Mouse (Mus musculus) lung, embryonic 16.5 days (tissue): Measurements from ENCODE around the gene Sec24d. TPM values are rescaled to one million over a fixed set of nuclear protein-coding genes. Genes with fewer than 3 reads are reported as not detected.
"Not testable (repeated sequence)": the region's sequence is repeated elsewhere in the genome, so short reads cannot be mapped to it uniquely, and the experiment has no call there.

ENCODE experiments used
- ATAC-seq: fragments of 200-750 bp; cut with Nextera tagmentation; 2 replicates; pipeline ENCODE4 v1.8.0; 2017; ENCODE audit warnings: low read depth, mild to moderate bottlenecking, moderate library complexity
- H3K27ac ChIP-seq: fragments of 300-500 bp; sonication (generic); 2 replicates; pipeline ENCODE4 v1.5.1; 2014; ENCODE audit warnings: mild to moderate bottlenecking, control low read depth, low read length
- H3K27me3 ChIP-seq: fragments of 300-500 bp; sonication (generic); 2 replicates; pipeline ENCODE4 v1.6.1; 2014; ENCODE audit warnings: low read depth, low read length, mixed read lengths; ENCODE audit not compliant: control insufficient read depth, insufficient read depth
- H3K36me3 ChIP-seq: fragments of 300-500 bp; sonication (generic); 2 replicates; pipeline ENCODE4 v1.6.1; 2014; ENCODE audit warnings: low read length; ENCODE audit not compliant: control insufficient read depth, insufficient read depth
- H3K4me1 ChIP-seq: fragments of 300-500 bp; sonication (generic); replicated peaks from 2 replicates; pipeline ENCODE4 v1.6.1; 2014; ENCODE audit warnings: low read length, mixed read lengths; ENCODE audit not compliant: control insufficient read depth, insufficient read depth
- H3K4me2 ChIP-seq: fragments of 300-500 bp; sonication (generic); 2 replicates; pipeline ENCODE4 v1.6.1; 2014; ENCODE audit warnings: low read depth, low read length, control low read depth
- H3K4me3 ChIP-seq: fragments of 300-500 bp; sonication (generic); 2 replicates; pipeline ENCODE4 v1.5.1; 2014; ENCODE audit warnings: mild to moderate bottlenecking, low read length, control low read depth
- H3K9ac ChIP-seq: fragments of 300-500 bp; sonication (generic); 2 replicates; pipeline ENCODE4 v1.6.1; 2014; ENCODE audit warnings: low read length, control low read depth
- H3K9me3 ChIP-seq: fragments of 300-500 bp; sonication (generic); 2 replicates; pipeline ENCODE4 v1.6.1; 2016; ENCODE audit warnings: low read length; ENCODE audit not compliant: control insufficient read depth
- WGBS: fragments of 180-500 bp; shearing (Covaris S2); extraction: QIAGEN DNeasy Blood & Tissue Kit; methylation state at CpG from one replicate; pipeline ENCODE4 v1.1.7; 2014; 5-methylcytosine and 5-hydroxymethylcytosine counted together
- polyA plus RNA-seq: library from polyadenylated mRNA; unstranded; fragments of >200 nt; fragmentation: Nextera tagmentation; extraction: Ambion mirVana; gene quantifications from 2 replicates; pipeline ENCODE4 v1.2.1, GENCODE M21; 2015

Gene Sec24d
- polyA plus RNA-seq, 1 experiment from 2014 or later, result 73.7 TPM

GRCm38 (mm10) chr3:123366820-123367219 is 99.6 kb downstream of the Sec24d start:
- not testable (repeated sequence) for H3K27me3 ChIP-seq, H3K9me3 ChIP-seq, H3K4me2 ChIP-seq, H3K4me3 ChIP-seq, H3K27ac ChIP-seq, H3K9ac ChIP-seq, ATAC-seq, H3K4me1 ChIP-seq
- peaks cover 23% of the 10 kb centered on the region for H3K36me3 ChIP-seq
- 62% methylated on average over 2 of the region's 2 CpGs for WGBS

DNA sequence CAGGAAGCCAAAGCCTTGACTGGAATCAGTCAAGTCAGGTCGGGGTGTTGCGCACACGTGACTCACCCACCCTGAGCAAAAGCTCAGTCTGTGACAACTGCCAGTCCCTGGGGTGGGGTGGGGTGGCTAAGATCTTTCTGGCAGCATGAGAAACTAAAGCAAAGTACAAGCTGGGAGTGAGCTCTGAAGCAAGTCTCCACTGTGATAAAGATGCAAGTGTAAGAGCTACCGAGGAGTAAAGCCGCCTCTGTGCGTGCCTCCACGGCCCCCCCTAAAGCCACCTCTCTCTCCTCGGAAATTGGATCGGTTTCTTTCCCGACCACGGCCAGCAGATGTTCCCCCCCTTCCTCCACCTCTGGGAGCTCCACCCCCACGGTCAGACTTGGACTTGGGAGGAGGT is 101.9 kb downstream of the Sec24d start:
- ATAC-seq, result no peak
- H3K9me3 ChIP-seq, result no peaks in the 10 kb centered on the region
- H3K27ac ChIP-seq, result no peak overlapping the region
- no peak overlapping the region for H3K4me2 ChIP-seq
- WGBS, result 77% methylated on average over 12 of the region's 12 CpGs
- H3K4me3 ChIP-seq, result no peak overlapping the region
- peaks cover 19% of the 10 kb centered on the region for H3K36me3 ChIP-seq
- H3K27me3 ChIP-seq, result no peaks in the 10 kb centered on the region
- H3K9ac ChIP-seq, result no peak overlapping the region
- no peaks in the 10 kb centered on the region for H3K4me1 ChIP-seq

- Histone ChIP-seq H3K36me3 (peaks cover 13% of the 10 kb centered on the region), H3K27me3 (no peaks in the 10 kb centered on the region), H3K4me3 (no peak overlapping the region), H3K4me1 (no peaks in the 10 kb centered on the region), H3K27ac (no peak overlapping the region), H3K9me3 (no peaks in the 10 kb centered on the region), H3K4me2 (no peak overlapping the region), H3K9ac (no peak overlapping the region)
- ATAC-seq, result no peak
- WGBS, result 89% methylated on average over 5 of the region's 5 CpGs
Measured at GRCm38 (mm10) chr3:123370927-123371326, 103.7 kb downstream of the Sec24d start.

GRCm38 (mm10) chr3:123371766-123372535 is 104.7 kb downstream of the Sec24d start:
- Histone ChIP-seq H3K9me3 (no peaks in the 10 kb centered on the region), H3K27ac (no peak overlapping the region), H3K36me3 (peaks cover 12% of the 10 kb centered on the region), H3K4me1 (no peaks in the 10 kb centered on the region), H3K27me3 (no peaks in the 10 kb centered on the region), H3K9ac (no peak overlapping the region), H3K4me2 (no peak overlapping the region), H3K4me3 (no peak overlapping the region)
- ATAC-seq, result peak; percentile 60
- WGBS, result 28% methylated on average over 11 of the region's 11 CpGs

DNA sequence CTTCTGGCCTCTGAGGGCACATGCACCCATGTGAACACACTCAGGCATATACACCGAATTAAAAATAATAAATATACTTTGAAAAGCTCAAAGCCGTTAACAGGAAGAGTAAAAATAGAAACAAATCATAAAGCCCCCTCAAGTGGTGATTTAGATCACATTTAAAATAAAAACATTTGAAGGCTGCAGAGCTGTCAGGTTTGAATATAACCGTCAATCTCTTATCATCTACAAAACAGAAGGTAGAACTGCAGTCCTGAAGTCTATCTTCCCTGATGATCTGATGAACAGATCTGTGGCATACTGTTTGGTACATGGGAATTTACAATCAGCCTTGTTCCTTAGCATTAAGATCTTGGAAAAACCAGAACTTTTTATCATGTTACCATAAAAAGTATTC is 109.3 kb downstream of the Sec24d start:
- 89% methylated on average over 3 of the region's 3 CpGs for WGBS
- H3K9me3 ChIP-seq, result no peaks in the 10 kb centered on the region
- H3K27me3 ChIP-seq, result no peaks in the 10 kb centered on the region
- no peak overlapping the region for H3K27ac ChIP-seq
- H3K9ac ChIP-seq, result no peak overlapping the region
- no peak overlapping the region for H3K4me3 ChIP-seq
- no peak for ATAC-seq
- no peaks in the 10 kb centered on the region for H3K4me1 ChIP-seq
- H3K4me2 ChIP-seq, result no peak overlapping the region
- peaks cover 4% of the 10 kb centered on the region; the same call in 1 of the 2 replicates for H3K36me3 ChIP-seq

DNA sequence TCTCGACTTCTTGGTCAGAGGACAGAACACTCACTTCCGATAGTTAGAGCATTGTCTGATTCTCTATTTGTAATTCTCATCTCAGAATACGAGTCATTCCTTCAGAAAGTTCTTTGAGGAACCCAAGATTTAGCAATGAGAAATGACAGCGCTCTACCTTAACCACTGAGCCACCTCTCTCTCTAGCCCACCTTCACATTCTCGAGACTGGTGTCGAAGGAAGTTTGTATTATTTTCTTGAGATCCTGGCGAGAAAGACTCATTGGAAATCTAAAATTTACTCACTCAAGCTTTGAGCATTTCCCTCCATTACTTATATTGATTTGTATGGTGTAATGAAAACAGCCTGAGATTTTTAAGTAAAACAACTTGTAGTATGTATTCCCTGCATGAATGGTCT is 117.2 kb downstream of the Sec24d start:
- H3K4me2 ChIP-seq, result peak overlapping the region; percentile 67
- no peak overlapping the region for H3K27ac ChIP-seq
- H3K4me3 ChIP-seq, result no peak overlapping the region
- H3K9ac ChIP-seq, result no peak overlapping the region; the same call in 1 of the 2 replicates
- H3K9me3 ChIP-seq, result no peaks in the 10 kb centered on the region
- no peaks in the 10 kb centered on the region for H3K27me3 ChIP-seq
- 87% methylated on average over 7 of the region's 7 CpGs for WGBS
- H3K36me3 ChIP-seq, result peaks cover 2% of the 10 kb centered on the region; the same call in 1 of the 2 replicates
- peaks cover 7% of the 10 kb centered on the region; the same call in 1 of the 2 replicates for H3K4me1 ChIP-seq
- ATAC-seq, result no peak

- WGBS, result 4% methylated on average over 6 of the region's 6 CpGs
- peak overlapping the region; percentile 79 for H3K4me3 ChIP-seq
- peaks cover 7% of the 10 kb centered on the region; the same call in 1 of the 2 replicates for H3K4me1 ChIP-seq
- H3K4me2 ChIP-seq, result peak overlapping the region; percentile 67
- H3K9ac ChIP-seq, result peak overlapping the region; percentile 77
- H3K9me3 ChIP-seq, result no peaks in the 10 kb centered on the region
- H3K27ac ChIP-seq, result peak overlapping the region; percentile 94
- H3K36me3 ChIP-seq, result peaks cover 2% of the 10 kb centered on the region; the same call in 1 of the 2 replicates
- no peaks in the 10 kb centered on the region for H3K27me3 ChIP-seq
- no peak for ATAC-seq
Measured at GRCm38 (mm10) chr3:123385118-123385485, 117.8 kb downstream of the Sec24d start.

GRCm38 (mm10) chr3:123385486-123386156 is 118.4 kb downstream of the Sec24d start, which contains the start of gene Mettl14:
Gene Mettl14 (minus strand): TSS chr3:123386108.
- Histone ChIP-seq H3K4me1 (peaks cover 7% of the 10 kb centered on the region; the same call in 1 of the 2 replicates), H3K4me2 (peak within 1 kb of the TSS; percentile 67), H3K9ac (peak within 1 kb of the TSS; percentile 77), H3K4me3 (peak within 1 kb of the TSS; percentile 79), H3K36me3 (peaks cover under 1% of the 10 kb centered on the region; the same call in 1 of the 2 replicates), H3K9me3 (no peaks in the 10 kb centered on the region), H3K27ac (peak within 1 kb of the TSS; percentile 94), H3K27me3 (no peaks in the 10 kb centered on the region)
- ATAC-seq, result peak; percentile 100
- WGBS, result under 1% methylated on average over 41 of the region's 41 CpGs

DNA sequence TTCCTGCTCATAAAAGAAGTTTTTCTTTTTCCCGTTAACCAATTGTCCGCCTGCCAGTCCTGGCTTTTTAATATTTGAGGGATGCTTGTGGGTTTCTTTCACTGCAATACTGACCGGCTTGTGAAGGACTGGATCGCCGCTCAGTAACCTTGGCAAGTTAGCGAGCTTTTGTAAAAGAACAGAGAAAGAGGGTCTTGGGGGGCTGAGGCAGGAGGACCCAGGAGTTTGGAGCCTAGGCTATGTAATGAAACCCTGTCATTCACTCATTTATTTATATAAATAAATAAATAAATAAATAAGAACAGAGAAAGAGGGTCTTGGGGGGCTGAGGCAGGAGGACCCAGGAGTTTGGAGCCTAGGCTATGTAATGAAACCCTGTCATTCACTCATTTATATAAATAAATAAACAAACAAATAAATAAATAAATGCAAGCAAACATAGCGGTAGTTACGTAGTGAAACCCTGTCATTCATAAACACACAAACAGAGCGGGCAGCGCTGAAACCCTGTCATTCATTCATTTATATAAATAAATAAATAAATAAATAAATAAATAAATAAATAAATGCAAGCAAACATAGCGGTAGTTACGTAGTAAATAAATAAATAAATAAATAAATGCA is 119.0 kb downstream of the Sec24d start:
- Histone ChIP-seq H3K4me2 (peak overlapping the region; percentile 62), H3K4me3 (peak overlapping the region; percentile 79), H3K9ac (peak overlapping the region; percentile 63), H3K27ac (peak overlapping the region; percentile 67)
- not testable (repeated sequence) for H3K36me3 ChIP-seq, H3K27me3 ChIP-seq, H3K9me3 ChIP-seq, H3K4me1 ChIP-seq
- peak; percentile 67 for ATAC-seq
- 14% methylated on average over 12 of the region's 12 CpGs for WGBS
